Mouse (Mus musculus) kidney, adult 2 months (tissue): ENCODE data around the gene Snx29.

Experiments
- CTCF ChIP-seq: fragments of 200-500 bp; conservative IDR thresholded peaks from 2 replicates; pipeline ENCODE4 v1.5.1; 2011; ENCODE audit warnings: low read depth, mild to moderate bottlenecking, control low read depth, low read length, moderate library complexity, mixed read lengths; ENCODE audit not compliant: insufficient read depth, insufficient read length
- POLR2A ChIP-seq: fragments of 200-500 bp; IDR thresholded peaks from one replicate; pipeline ENCODE4 v1.6.1; 2011; ENCODE audit warnings: low read depth, low read length, control low read depth

DNA sequence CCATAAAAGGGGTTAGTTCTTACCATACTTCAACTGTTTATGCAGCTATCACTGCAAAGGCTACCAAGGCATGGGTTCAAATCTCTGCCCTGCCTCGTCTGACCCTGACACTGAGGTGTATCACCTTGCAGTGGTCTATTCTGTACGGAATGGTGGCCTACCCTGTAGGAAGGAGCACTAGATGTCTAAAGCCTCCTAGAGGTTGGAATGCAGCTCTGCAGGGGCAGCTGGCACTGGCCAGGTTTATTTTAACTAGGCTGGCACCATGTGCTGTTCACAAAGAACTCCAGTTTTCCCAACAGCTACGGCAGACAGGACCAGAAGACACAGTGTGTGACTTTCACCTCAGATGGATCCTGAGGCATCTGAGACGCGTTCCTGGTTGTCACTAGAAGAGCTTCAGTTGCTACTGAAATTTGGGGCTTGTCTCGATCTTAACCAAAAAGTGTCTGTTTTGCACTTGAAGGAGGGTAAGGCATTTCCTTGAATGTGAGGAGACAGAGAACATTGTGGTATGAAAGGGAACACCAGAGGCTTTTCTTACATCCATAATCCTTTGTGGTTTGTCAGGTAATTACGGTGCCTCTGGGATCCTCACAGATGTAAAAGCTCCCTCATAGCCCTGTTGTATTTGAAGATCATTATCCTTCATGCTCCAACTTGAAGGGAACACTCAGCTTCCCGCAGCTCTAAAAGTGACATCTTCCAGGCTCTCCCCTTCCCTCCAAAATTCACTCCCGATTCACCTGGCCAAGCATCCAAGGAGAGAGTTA is 305.3 kb downstream of the Snx29 start:
- peak; percentile 55; the same call in 1 of the 2 replicates for TF ChIP-seq CTCF
- no peak for TF ChIP-seq POLR2A
